Mouse (Mus musculus): Measurements from ENCODE around the gene Dus2.
"Not testable (repeated sequence)": the region's sequence is repeated elsewhere in the genome, so short reads cannot be mapped to it uniquely, and the experiment has no call there.

Gene Dus2

GRCm38 (mm10) chr8:105990856-105991387, at the start of gene Dus2:
TSS of gene Dus2 (plus strand) at chr8:105991337.
- in situ Hi-C loops (cut with MboI, MseI), result no loop called here

- in situ Hi-C loops (cut with MboI, MseI), result no loop called here
Measured at GRCm38 (mm10) chr8:105942026-105942425, 49.1 kb upstream of the Dus2 start.

- in situ Hi-C loops (cut with MboI, MseI), result no loop called here
Measured at GRCm38 (mm10) chr8:105942542-105942941, 48.6 kb upstream of the Dus2 start.

- in situ Hi-C loops (cut with MboI, MseI), result no loop called here
Measured at GRCm38 (mm10) chr8:105943321-105943739, 47.8 kb upstream of the Dus2 start, which contains the start of gene Lcat. TSS of gene Lcat (minus strand) at chr8:105943382.

- in situ Hi-C loops (cut with MboI, MseI), result no loop called here
Measured at GRCm38 (mm10) chr8:105949350-105949749, 41.8 kb upstream of the Dus2 start.

GRCm38 (mm10) chr8:105951057-105951659, 40.0 kb upstream of the Dus2 start:
- in situ Hi-C loops (cut with MboI, MseI), result no loop called here

- in situ Hi-C loops (cut with MboI, MseI), result no loop called here
Measured at GRCm38 (mm10) chr8:105956556-105956955, 34.6 kb upstream of the Dus2 start.

GRCm38 (mm10) chr8:105957813-105958212, 33.3 kb upstream of the Dus2 start:
- in situ Hi-C loops (cut with MboI, MseI), result no loop called here

- in situ Hi-C loops (cut with MboI, MseI), result no loop called here
Measured at GRCm38 (mm10) chr8:105959350-105959749, 31.8 kb upstream of the Dus2 start.

GRCm38 (mm10) chr8:105961101-105961500, 30.0 kb upstream of the Dus2 start:
- in situ Hi-C loops (cut with MboI, MseI), result no loop called here

GRCm38 (mm10) chr8:105961536-105961935, 29.6 kb upstream of the Dus2 start:
- in situ Hi-C loops (cut with MboI, MseI), result no loop called here

GRCm38 (mm10) chr8:105964506-105965265, 26.5 kb upstream of the Dus2 start:
- in situ Hi-C loops (cut with MboI, MseI), result no loop called here

- in situ Hi-C loops (cut with MboI, MseI), result no loop called here
Measured at GRCm38 (mm10) chr8:105965266-105965904, 25.8 kb upstream of the Dus2 start.

- in situ Hi-C loops (cut with MboI, MseI), result no loop called here
Measured at GRCm38 (mm10) chr8:105965905-105966341, 25.2 kb upstream of the Dus2 start, which contains the start of gene Slc12a4. TSS of gene Slc12a4 (minus strand) at chr8:105966097.

- in situ Hi-C loops (cut with MboI, MseI), result no loop called here
Measured at GRCm38 (mm10) chr8:105966692-105967311, 24.3 kb upstream of the Dus2 start.

- in situ Hi-C loops (cut with MboI, MseI), result no loop called here
Measured at GRCm38 (mm10) chr8:105969367-105969766, 21.8 kb upstream of the Dus2 start.

- in situ Hi-C loops (cut with MboI, MseI), result no loop called here
Measured at GRCm38 (mm10) chr8:105971019-105971720, 20.0 kb upstream of the Dus2 start.

GRCm38 (mm10) chr8:105975363-105975762, 15.8 kb upstream of the Dus2 start:
- in situ Hi-C loops (cut with MboI, MseI), result no loop called here

- in situ Hi-C loops (cut with MboI, MseI), result no loop called here
Measured at GRCm38 (mm10) chr8:105979325-105979724, 11.8 kb upstream of the Dus2 start, which contains the start of gene Dpep3. TSS of gene Dpep3 (minus strand) at chr8:105979429.

- in situ Hi-C loops (cut with MboI, MseI), result no loop called here
Measured at GRCm38 (mm10) chr8:105981146-105981545, 10.0 kb upstream of the Dus2 start.

- in situ Hi-C loops (cut with MboI, MseI), result not testable (repeated sequence)
Measured at GRCm38 (mm10) chr8:105983406-105983805, 7.7 kb upstream of the Dus2 start.

All from T-helper 2 cell (primary cell).